30 mouse cellular contexts compared by ENCODE assay signal in the genomic region with DNA sequence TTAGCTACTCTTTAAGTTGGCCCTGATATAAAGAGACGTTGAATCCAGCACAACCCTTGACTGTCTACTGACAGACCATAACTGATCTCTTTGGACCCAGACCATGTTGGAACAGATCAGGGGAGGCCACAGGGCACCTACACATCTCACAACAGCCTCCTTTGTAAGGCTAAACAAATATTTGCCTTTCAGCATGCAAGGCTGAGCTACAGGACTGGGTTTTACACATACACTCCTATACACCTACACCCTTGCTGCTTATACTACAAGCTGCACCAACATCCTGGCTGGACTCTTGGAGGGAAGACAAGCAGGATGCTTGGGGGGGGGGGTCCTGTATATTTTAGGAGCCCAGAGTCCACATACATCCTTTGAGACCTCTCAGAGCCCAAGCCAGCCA. TPM values are rescaled to one million over a fixed set of nuclear protein-coding genes. Genes with fewer than 3 reads are reported as not detected.
"Had no signal": no experiment of that assay in that cellular context is flagged by ENCODE, and none has a peak within 500 bp of the region (broad histone marks: within the 10 kb centered on the region; RNA-seq: fewer than 3 reads in every experiment).

No protein-coding gene starts in this region.

- H3K4me2 ChIP-seq: midbrain, embryonic 12.5 days; midbrain, embryonic 15.5 days; neural tube, embryonic 12.5 days; neural tube, embryonic 15.5 days had no signal

- H3K27ac ChIP-seq: kidney, postnatal 0 days; layer of hippocampus, adult 2 months; macrophage; midbrain, embryonic 12.5 days; midbrain, embryonic 15.5 days; neural tube, embryonic 12.5 days; neural tube, embryonic 15.5 days; stomach, postnatal 0 days had no signal

- H3K36me3 ChIP-seq: midbrain, embryonic 12.5 days; midbrain, embryonic 15.5 days; neural tube, embryonic 12.5 days; neural tube, embryonic 15.5 days had no signal

- H3K4me1 ChIP-seq: midbrain, embryonic 12.5 days; midbrain, embryonic 15.5 days had no signal

- H3K9ac ChIP-seq: midbrain, embryonic 12.5 days; midbrain, embryonic 15.5 days; neural tube, embryonic 12.5 days; neural tube, embryonic 15.5 days had no signal

- H3K9me3 ChIP-seq: midbrain, embryonic 12.5 days; midbrain, embryonic 15.5 days; neural tube, embryonic 12.5 days; neural tube, embryonic 15.5 days had no signal

- ATAC-seq: intestine, embryonic 16.5 days; midbrain, embryonic 15.5 days had no signal

- H3K4me3 ChIP-seq: layer of hippocampus, adult 2 months; midbrain, embryonic 12.5 days; midbrain, embryonic 15.5 days; neural tube, embryonic 12.5 days; neural tube, embryonic 15.5 days had no signal

- DNase-seq: kidney, adult 18-20 months; kidney, adult 9 months; kidney, postnatal 25 days; layer of hippocampus, adult 9-11 months; lung, adult 2 months; lung, postnatal 14 days; right cerebral cortex, adult 18-20 months; right cerebral cortex, postnatal 14 days; right cerebral cortex, postnatal 4 days; thymus, adult 2 months; thymus, postnatal 14 days; thymus, postnatal 4 days had no signal

- H3K27me3 ChIP-seq: midbrain, embryonic 12.5 days; midbrain, embryonic 15.5 days; neural tube, embryonic 12.5 days; neural tube, embryonic 15.5 days had no signal

RNA-seq across cellular contexts. Expression of a gene that starts 4.3 kb away (rescaled TPM):
- total RNA-seq: layer of hippocampus, adult 2 months; layer of hippocampus, postnatal 25 days; left cerebral cortex, adult 18-20 months; left cerebral cortex, postnatal 25 days; liver, adult 2 months; megakaryocyte, adult 5-6 weeks had no signal
- polyA plus RNA-seq: macrophage had no signal

RNA-seq across cellular contexts. Expression of a gene that starts 52.7 kb away (rescaled TPM):
- total RNA-seq: layer of hippocampus, adult 2 months; layer of hippocampus, postnatal 25 days; left cerebral cortex, postnatal 25 days; megakaryocyte, adult 5-6 weeks had no signal
- polyA plus RNA-seq: intestine, embryonic 16.5 days; large intestine, adult 2 months; limb, embryonic 11.5 days; lung, adult 2 months; lung, embryonic 16.5 days; macrophage; neural tube, embryonic 15.5 days; stomach, embryonic 14.5 days; stomach, postnatal 0 days; thymus, adult 2 months had no signal
